Mouse (Mus musculus): ENCODE data around the gene Pagr1a.

GRCm38 (mm10) chr7:127019306-127019960 lies 2.3 kb upstream of the Pagr1a start:
- TF ChIP-seq POLR2A (IDR thresholded peaks at IDR 0.05; ENCODE audit: insufficient read depth, low read depth, low read length), result no peak
- TF ChIP-seq CTCF (IDR thresholded peaks at IDR 0.05; ENCODE audit: insufficient read depth, low read depth, low read length), result no peak
